ENCODE assay signal across 12 mouse cellular contexts in genomic region chr11:117406711-117407110, GRCm38 (mm10).
A peak's percentile ranks its signal among the peaks of the same experiment; 100 is the strongest.
DNase-seq lines count a peak whose midpoint lies in the region; ATAC-seq lines count a peak whose summit lies in the region.
"Had no signal": no experiment of that assay in that cellular context is flagged by ENCODE, and none has a peak within 500 bp of the region (broad histone marks: within the 10 kb centered on the region; RNA-seq: fewer than 3 reads in every experiment).

No protein-coding gene starts in this region.

- H3K4me1 ChIP-seq in neural tube, embryonic 11.5 days (ENCODE audit: control insufficient read depth, insufficient read depth, low read length) = peaks cover 27% of the 10 kb centered on the region
- H3K4me1 ChIP-seq in hindbrain, embryonic 11.5 days (replicated peaks; ENCODE audit: control insufficient read depth, insufficient read depth, low read length) = peaks cover 21% of the 10 kb centered on the region
- peaks cover 56% of the 10 kb centered on the region for H3K4me1 ChIP-seq in midbrain, embryonic 11.5 days (ENCODE audit: control insufficient read depth, insufficient read depth, low read length)

- no peak overlapping the region for H3K4me3 ChIP-seq in neural tube, embryonic 11.5 days (ENCODE audit: low read depth, low read length)
- H3K4me3 ChIP-seq in hindbrain, embryonic 11.5 days (ENCODE audit: low read depth, low read length) = no peak overlapping the region
- H3K4me3 ChIP-seq in midbrain, embryonic 11.5 days (ENCODE audit: low read depth, low read length) = no peak overlapping the region

- H3K9me3 ChIP-seq in neural tube, embryonic 11.5 days (ENCODE audit: control insufficient read depth, low read length) = no peaks in the 10 kb centered on the region
- H3K9me3 ChIP-seq in hindbrain, embryonic 11.5 days (ENCODE audit: control insufficient read depth, low read length) = no peaks in the 10 kb centered on the region
- H3K9me3 ChIP-seq in midbrain, embryonic 11.5 days (ENCODE audit: control insufficient read depth, low read length) = no peaks in the 10 kb centered on the region; the same call in 1 of the 2 replicates

- no peak for DNase-seq in neural tube, embryonic 11.5 days (ENCODE audit: low spot score)
- DNase-seq in neural tube, embryonic 10.5 days (ENCODE audit: extremely low spot score, low spot score) = no peak
- no peak for DNase-seq in hindbrain, embryonic 11.5 days (ENCODE audit: low spot score)
- DNase-seq in midbrain, embryonic 11.5 days (ENCODE audit: low spot score, missing footprints) = peak; percentile 91
- no peak for DNase-seq in adrenal gland, postnatal 4 days (ENCODE audit: low spot score in 2 of 2)
- DNase-seq in adrenal gland, adult 8-10 months = no peak
- no peak for DNase-seq in gastrocnemius, postnatal 14 days
- DNase-seq: adrenal gland, postnatal 25 days; cerebellum, adult 11 months; kidney, postnatal 10 days; layer of hippocampus, postnatal 36 days had no signal

- peak overlapping the region; percentile 26 for H3K9ac ChIP-seq in neural tube, embryonic 11.5 days (ENCODE audit: low read length)
- H3K9ac ChIP-seq in hindbrain, embryonic 11.5 days (ENCODE audit: low read depth, low read length) = peak overlapping the region; percentile 17; the same call in 1 of the 2 replicates
- peak overlapping the region; percentile 36; the same call in 1 of the 2 replicates for H3K9ac ChIP-seq in midbrain, embryonic 11.5 days (ENCODE audit: low read length)
- H3K9ac ChIP-seq: liver, embryonic 14.5 days had no signal

- peak overlapping the region; percentile 53; the same call in 1 of the 2 replicates for H3K4me2 ChIP-seq in neural tube, embryonic 11.5 days (ENCODE audit: low read depth)
- no peak overlapping the region for H3K4me2 ChIP-seq in hindbrain, embryonic 11.5 days (replicated peaks; ENCODE audit: low read depth, low read length)
- no peak overlapping the region for H3K4me2 ChIP-seq in midbrain, embryonic 11.5 days

- H3K27me3 ChIP-seq in neural tube, embryonic 11.5 days (ENCODE audit: control insufficient read depth, insufficient read depth, low read length) = peaks cover 8% of the 10 kb centered on the region
- no peaks in the 10 kb centered on the region for H3K27me3 ChIP-seq in hindbrain, embryonic 11.5 days (ENCODE audit: control insufficient read depth, insufficient read depth, low read length)
- H3K27me3 ChIP-seq in midbrain, embryonic 11.5 days (ENCODE audit: control insufficient read depth, insufficient read depth, low read length) = peaks cover 5% of the 10 kb centered on the region; the same call in 1 of the 2 replicates

- H3K36me3 ChIP-seq in neural tube, embryonic 11.5 days (ENCODE audit: control insufficient read depth, insufficient read depth, low read length) = no peaks in the 10 kb centered on the region
- H3K36me3 ChIP-seq in hindbrain, embryonic 11.5 days (ENCODE audit: control insufficient read depth, insufficient read depth, low read length) = no peaks in the 10 kb centered on the region
- H3K36me3 ChIP-seq in midbrain, embryonic 11.5 days (ENCODE audit: control insufficient read depth, insufficient read depth, low read length) = no peaks in the 10 kb centered on the region

- no peak for ATAC-seq in neural tube, embryonic 11.5 days (ENCODE audit: insufficient read depth, low FRiP score, low TSS enrichment)
- no peak for ATAC-seq in hindbrain, embryonic 11.5 days (ENCODE audit: low FRiP score)
- no peak for ATAC-seq in midbrain, embryonic 11.5 days (ENCODE audit: low FRiP score)

- peak overlapping the region; percentile 91 for H3K27ac ChIP-seq in neural tube, embryonic 11.5 days (ENCODE audit: low read depth, low read length)
- peak overlapping the region; percentile 97 for H3K27ac ChIP-seq in hindbrain, embryonic 11.5 days (ENCODE audit: low read depth, low read length)
- peak overlapping the region; percentile 98 for H3K27ac ChIP-seq in midbrain, embryonic 11.5 days (ENCODE audit: low read depth, low read length)
- H3K27ac ChIP-seq: liver, embryonic 14.5 days had no signal

- intact Hi-C loops in gastrocnemius, postnatal 14 days (cut with DNase I; ENCODE audit: low total_unique reads) = no loop called here

- WGBS in neural tube, embryonic 11.5 days = 69% methylated on average over 1 of the region's 1 CpGs
- WGBS in hindbrain, embryonic 11.5 days = 60% methylated on average over 1 of the region's 1 CpGs
- WGBS in midbrain, embryonic 11.5 days = 36% methylated on average over 1 of the region's 1 CpGs
